Mouse (Mus musculus): ENCODE measurements around the gene Cers4. TPM values are rescaled to one million over a fixed set of nuclear protein-coding genes. Genes with fewer than 3 reads are reported as not detected.

Gene Cers4
- polyA plus RNA-seq, 1 experiment, result 2.4 TPM

DNA sequence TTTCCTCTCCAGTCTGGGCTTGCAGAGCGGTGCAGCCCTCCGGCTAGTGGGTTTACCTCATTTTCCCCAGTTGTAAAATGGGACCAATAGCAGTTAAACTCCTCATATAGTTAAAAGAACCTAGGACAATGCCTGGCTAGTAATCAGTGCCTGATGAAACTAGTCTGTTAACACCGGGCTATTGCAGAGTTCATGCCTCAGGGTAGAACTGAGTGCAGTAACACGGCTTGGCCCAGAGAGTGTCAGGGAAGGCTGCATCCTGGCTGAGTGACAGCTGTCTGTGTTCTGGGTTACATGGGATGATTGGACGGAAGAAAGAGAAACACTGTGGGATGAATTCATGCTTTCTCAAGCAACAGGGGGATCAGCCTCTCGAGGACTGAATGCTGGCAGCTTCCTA, 3.1 kb downstream of the Cers4 start:
- Histone ChIP-seq H3K4me1 (peaks cover 89% of the 10 kb centered on the region), H3K4me3 (replicated peaks) (no peak overlapping the region), H3K27me3 (replicated peaks) (no peaks in the 10 kb centered on the region), H3K36me3 (replicated peaks; ENCODE audit: low read length) (peaks cover 38% of the 10 kb centered on the region), H3K9me3 (no peaks in the 10 kb centered on the region)
- TF ChIP-seq GATA1 (IDR thresholded peaks at IDR 0.05; ENCODE audit: borderline replicate concordance, low read length), result no peak
- no peak for TF ChIP-seq FLI1 (IDR thresholded peaks at IDR 0.05; ENCODE audit: low read length)

DNA sequence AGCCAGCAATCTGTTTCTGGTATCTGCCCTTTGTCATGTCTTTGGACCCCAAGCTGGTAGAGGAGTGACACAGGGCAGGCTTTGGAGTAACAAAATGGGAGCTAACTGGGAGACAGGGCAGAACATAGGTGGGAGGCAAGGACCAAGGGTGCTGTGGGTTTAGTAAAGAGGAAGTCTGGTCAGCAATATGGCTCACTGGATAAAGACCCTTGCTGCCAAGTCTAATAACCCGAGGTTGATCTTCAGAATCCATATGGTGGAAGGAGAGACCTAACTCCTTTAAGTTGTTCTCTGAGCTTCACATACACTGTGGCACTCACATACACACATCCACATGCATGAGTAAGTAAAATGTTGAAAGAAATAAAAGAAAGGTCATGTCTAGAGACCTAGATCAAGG, 4.8 kb downstream of the Cers4 start:
- peak overlapping the region; percentile 38 for H3K4me3 ChIP-seq (replicated peaks)
- peaks cover 76% of the 10 kb centered on the region for H3K4me1 ChIP-seq
- H3K36me3 ChIP-seq (replicated peaks; ENCODE audit: low read length), result peaks cover 55% of the 10 kb centered on the region
- H3K27me3 ChIP-seq (replicated peaks), result no peaks in the 10 kb centered on the region
- no peaks in the 10 kb centered on the region for H3K9me3 ChIP-seq
- no peak for TF ChIP-seq FLI1 (IDR thresholded peaks at IDR 0.05; ENCODE audit: low read length)
- TF ChIP-seq GATA1 (IDR thresholded peaks at IDR 0.05; ENCODE audit: borderline replicate concordance, low read length), result no peak

- peaks cover 44% of the 10 kb centered on the region for H3K36me3 ChIP-seq (replicated peaks; ENCODE audit: low read length)
- peaks cover 34% of the 10 kb centered on the region for H3K4me1 ChIP-seq
- no peak overlapping the region for H3K4me3 ChIP-seq (replicated peaks)
- H3K9me3 ChIP-seq, result no peaks in the 10 kb centered on the region
- TF ChIP-seq GATA1 (IDR thresholded peaks at IDR 0.05; ENCODE audit: borderline replicate concordance, low read length), result no peak
- no peak for TF ChIP-seq FLI1 (IDR thresholded peaks at IDR 0.05; ENCODE audit: low read length)
- no peaks in the 10 kb centered on the region for H3K27me3 ChIP-seq (replicated peaks)
Observed at GRCm38 (mm10) chr8:4505364-4505763, 12.5 kb downstream of the Cers4 start.

- H3K4me3 ChIP-seq (replicated peaks), result no peak overlapping the region
- TF ChIP-seq GATA1 (IDR thresholded peaks at IDR 0.05; ENCODE audit: borderline replicate concordance, low read length) (no peak), FLI1 (IDR thresholded peaks at IDR 0.05; ENCODE audit: low read length) (no peak)
- no peaks in the 10 kb centered on the region for H3K9me3 ChIP-seq
- H3K27me3 ChIP-seq (replicated peaks), result no peaks in the 10 kb centered on the region
- peaks cover 35% of the 10 kb centered on the region for H3K36me3 ChIP-seq (replicated peaks; ENCODE audit: low read length)
- H3K4me1 ChIP-seq, result peaks cover 53% of the 10 kb centered on the region
Observed at GRCm38 (mm10) chr8:4507527-4507926, 14.7 kb downstream of the Cers4 start.

DNA sequence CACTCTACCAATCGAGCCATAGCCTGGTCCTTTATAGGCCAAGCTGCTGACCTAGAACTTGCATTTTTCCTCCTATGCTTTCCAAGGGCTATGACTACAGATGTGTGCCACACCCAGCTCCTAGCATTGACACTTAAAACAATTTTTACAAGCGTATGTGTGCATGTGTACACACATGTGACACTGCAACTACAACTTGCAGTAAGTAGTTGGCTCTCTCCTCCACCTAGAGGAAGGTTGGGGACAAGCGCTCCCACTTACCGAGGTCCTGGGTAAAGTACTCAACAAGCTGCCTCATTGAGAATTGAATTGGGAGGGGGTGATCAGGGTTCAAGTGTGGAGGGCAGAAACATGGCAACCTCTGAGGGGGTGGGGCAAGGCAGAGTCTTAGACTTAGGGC, 18.0 kb downstream of the Cers4 start:
- Histone ChIP-seq H3K9me3 (no peaks in the 10 kb centered on the region), H3K36me3 (replicated peaks; ENCODE audit: low read length) (peaks cover 23% of the 10 kb centered on the region), H3K4me1 (peaks cover 64% of the 10 kb centered on the region), H3K4me3 (replicated peaks) (no peak overlapping the region), H3K27me3 (replicated peaks) (no peaks in the 10 kb centered on the region)
- no peak for TF ChIP-seq GATA1 (IDR thresholded peaks at IDR 0.05; ENCODE audit: borderline replicate concordance, low read length)
- TF ChIP-seq FLI1 (IDR thresholded peaks at IDR 0.05; ENCODE audit: low read length), result no peak

DNA sequence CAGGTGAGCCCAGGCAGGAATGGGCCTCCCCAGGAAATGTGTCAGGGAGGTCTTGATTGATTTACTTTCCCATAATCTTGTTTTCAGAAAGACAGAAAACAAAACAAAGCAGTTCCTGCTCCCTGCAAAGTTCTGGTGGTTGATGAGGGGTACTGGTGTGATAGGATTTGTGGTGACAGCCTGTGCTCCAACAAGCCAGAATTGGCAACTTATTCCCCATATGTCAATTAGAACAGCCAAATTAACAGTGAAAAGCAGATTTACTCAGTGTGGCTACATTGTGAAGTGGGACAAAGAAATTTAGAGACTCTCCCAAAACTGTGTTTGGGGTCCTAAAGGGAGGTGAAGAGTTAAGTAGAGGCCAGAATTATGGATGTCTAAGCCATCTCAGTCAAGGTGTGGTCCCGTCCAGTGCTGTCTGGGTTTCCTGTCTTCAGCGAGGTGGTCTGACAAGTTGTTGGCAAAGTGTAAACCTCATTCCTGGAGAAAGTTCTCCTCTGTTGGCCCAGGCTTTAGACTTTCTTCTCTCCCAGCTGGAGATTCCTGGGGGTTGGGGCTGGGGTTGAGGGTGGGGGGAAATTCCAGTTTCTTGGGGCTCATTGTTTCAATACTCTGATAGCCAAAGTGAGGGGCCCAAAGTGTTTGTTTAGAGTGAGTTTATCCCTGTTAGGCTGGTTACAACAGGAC, 18.7 kb downstream of the Cers4 start:
- TF ChIP-seq GATA1 (IDR thresholded peaks at IDR 0.05; ENCODE audit: borderline replicate concordance, low read length) (no peak), FLI1 (IDR thresholded peaks at IDR 0.05; ENCODE audit: low read length) (no peak)
- H3K36me3 ChIP-seq (replicated peaks; ENCODE audit: low read length), result peaks cover 31% of the 10 kb centered on the region
- H3K4me1 ChIP-seq, result peaks cover 57% of the 10 kb centered on the region
- H3K27me3 ChIP-seq (replicated peaks), result no peaks in the 10 kb centered on the region
- H3K9me3 ChIP-seq, result no peaks in the 10 kb centered on the region
- no peak overlapping the region for H3K4me3 ChIP-seq (replicated peaks)

DNA sequence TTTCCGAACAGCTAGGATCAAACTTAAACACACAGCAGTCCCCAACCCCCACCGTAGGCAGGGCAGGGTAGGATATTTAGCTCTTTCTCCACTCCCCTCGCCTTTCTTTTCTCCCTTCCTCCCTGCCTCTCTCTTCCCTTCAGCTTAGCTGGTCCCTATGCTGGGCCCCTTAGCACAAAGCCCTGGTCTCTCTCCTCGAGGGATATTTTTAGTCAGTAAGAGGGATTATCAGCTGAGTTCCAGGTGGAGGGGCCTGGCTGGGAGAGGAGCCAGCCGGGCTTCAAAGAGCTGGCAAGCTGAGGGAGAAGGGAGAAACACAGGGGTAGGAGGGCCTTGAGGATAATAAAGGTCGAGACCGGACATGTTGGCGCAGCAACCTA, 19.3 kb downstream of the Cers4 start:
- no peak for TF ChIP-seq GATA1 (IDR thresholded peaks at IDR 0.05; ENCODE audit: borderline replicate concordance, low read length)
- no peak for TF ChIP-seq FLI1 (IDR thresholded peaks at IDR 0.05; ENCODE audit: low read length)
- Histone ChIP-seq H3K27me3 (replicated peaks) (no peaks in the 10 kb centered on the region), H3K9me3 (no peaks in the 10 kb centered on the region), H3K36me3 (replicated peaks; ENCODE audit: low read length) (peaks cover 36% of the 10 kb centered on the region), H3K4me3 (replicated peaks) (no peak overlapping the region), H3K4me1 (peaks cover 54% of the 10 kb centered on the region)

DNA sequence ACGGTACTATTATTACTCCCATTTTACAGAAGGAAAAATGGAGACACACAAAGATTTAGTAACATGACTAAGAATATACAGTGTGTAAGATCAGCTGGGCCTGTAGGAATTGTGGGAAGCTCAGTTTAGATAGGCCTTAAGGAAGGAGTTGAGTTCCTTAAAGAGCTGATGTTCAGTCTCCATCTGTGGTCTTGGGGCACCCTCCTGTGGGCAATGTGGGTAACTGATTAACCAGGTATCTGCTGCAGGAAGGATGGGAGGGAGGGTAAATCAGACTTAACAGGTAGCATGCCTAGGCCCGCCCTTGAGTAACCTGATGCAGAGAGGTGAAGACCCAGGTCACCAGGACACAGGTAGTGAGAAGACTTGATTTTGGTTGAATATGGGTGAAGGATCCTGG, 23.3 kb downstream of the Cers4 start:
- no peaks in the 10 kb centered on the region for H3K27me3 ChIP-seq (replicated peaks)
- H3K4me1 ChIP-seq, result peaks cover 40% of the 10 kb centered on the region
- H3K4me3 ChIP-seq (replicated peaks), result no peak overlapping the region
- H3K9me3 ChIP-seq, result no peaks in the 10 kb centered on the region
- no peak for TF ChIP-seq GATA1 (IDR thresholded peaks at IDR 0.05; ENCODE audit: borderline replicate concordance, low read length)
- TF ChIP-seq FLI1 (IDR thresholded peaks at IDR 0.05; ENCODE audit: low read length), result no peak
- peaks cover 68% of the 10 kb centered on the region for H3K36me3 ChIP-seq (replicated peaks; ENCODE audit: low read length)

DNA sequence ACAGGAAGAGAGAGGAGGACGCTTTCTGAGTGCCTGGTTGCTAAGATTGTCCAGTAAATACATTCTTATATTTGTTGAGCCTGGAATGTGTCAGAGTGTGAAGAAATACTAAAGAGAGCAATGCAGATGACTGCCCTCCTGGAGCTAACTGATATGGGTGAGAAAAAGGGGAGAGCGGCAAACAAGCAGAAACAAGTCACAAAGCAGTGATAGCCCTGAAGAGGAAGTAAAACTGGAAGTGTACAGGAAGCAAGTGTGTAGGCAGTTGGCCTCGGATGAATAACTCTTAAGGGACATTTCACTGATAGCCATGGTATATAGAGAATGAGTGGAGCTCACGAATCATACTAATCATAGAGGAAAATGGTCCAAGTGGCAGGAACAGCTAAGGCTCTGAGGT, 28.6 kb downstream of the Cers4 start:
- Histone ChIP-seq H3K4me1 (peaks cover 16% of the 10 kb centered on the region), H3K27me3 (replicated peaks) (no peaks in the 10 kb centered on the region), H3K9me3 (no peaks in the 10 kb centered on the region), H3K36me3 (replicated peaks; ENCODE audit: low read length) (peaks cover 81% of the 10 kb centered on the region), H3K4me3 (replicated peaks) (no peak overlapping the region)
- TF ChIP-seq GATA1 (IDR thresholded peaks at IDR 0.05; ENCODE audit: borderline replicate concordance, low read length) (no peak), FLI1 (IDR thresholded peaks at IDR 0.05; ENCODE audit: low read length) (no peak)

GRCm38 (mm10) chr8:4523525-4523924, 30.7 kb downstream of the Cers4 start:
- Histone ChIP-seq H3K4me1 (peaks cover 16% of the 10 kb centered on the region), H3K27me3 (replicated peaks) (no peaks in the 10 kb centered on the region), H3K36me3 (replicated peaks; ENCODE audit: low read length) (peaks cover 64% of the 10 kb centered on the region), H3K9me3 (no peaks in the 10 kb centered on the region), H3K4me3 (replicated peaks) (no peak overlapping the region)
- TF ChIP-seq GATA1 (IDR thresholded peaks at IDR 0.05; ENCODE audit: borderline replicate concordance, low read length), result no peak
- TF ChIP-seq FLI1 (IDR thresholded peaks at IDR 0.05; ENCODE audit: low read length), result no peak

Other genes with a start within 250 kb of the Cers4 start
- 35.3 and 93.0 TPM in 2 replicates for gene Tgfbr3l, start 244.8 kb upstream of the Cers4 start, polyA plus RNA-seq (2012; ENCODE audit: insufficient read depth, low replicate concordance)
- 62.0 and 69.9 TPM in 2 replicates for gene Snapc2, start 239.9 kb upstream of the Cers4 start, polyA plus RNA-seq (2012; ENCODE audit: insufficient read depth, low replicate concordance)
- 4.9 and 6.9 TPM in 2 replicates for gene Ctxn1, start 233.8 kb upstream of the Cers4 start, polyA plus RNA-seq (2012; ENCODE audit: insufficient read depth, low replicate concordance)
- gene Timm44, start 217.1 kb upstream of the Cers4 start, polyA plus RNA-seq (2012; ENCODE audit: insufficient read depth, low replicate concordance), result 14.2 and 43.5 TPM in 2 replicates
- 3.3 TPM in 1 of 2 replicates, not detected in the other for gene Ccl25, start 167.8 kb upstream of the Cers4 start, polyA plus RNA-seq (2012; ENCODE audit: insufficient read depth, low replicate concordance)
- gene Elavl1, start 167.6 kb upstream of the Cers4 start, polyA plus RNA-seq (2012; ENCODE audit: insufficient read depth, low replicate concordance), result 25.6 and 41.2 TPM in 2 replicates
- gene Zfp958, start 120.1 kb downstream of the Cers4 start, polyA plus RNA-seq (2012; ENCODE audit: insufficient read depth, low replicate concordance), result 0.15 TPM in 1 of 2 replicates, not detected in the other

Data from megakaryocyte, embryonic 14.5 days (primary cell).